Mouse (Mus musculus) erythroblast, embryonic 14.5 days (primary cell): ENCODE data around the gene Me3.

ENCODE experiments used
- GATA1 ChIP-seq: IDR thresholded peaks from 2 replicates; pipeline ENCODE4 v1.6.1; 2012; ENCODE audit warnings: low read length, inconsistent platforms, mixed read lengths
- TAL1 ChIP-seq: IDR thresholded peaks from 3 replicates; pipeline ENCODE4 v1.6.1; 2012; ENCODE audit warnings: low read length, inconsistent platforms, mixed read lengths

GRCm38 (mm10) chr7:89676176-89676575, 44.0 kb downstream of the Me3 start:
- TF ChIP-seq TAL1 (no peak), GATA1 (no peak)
